Mouse (Mus musculus) thymus, adult 2 months (tissue): ENCODE data around the gene Cacna1c. TPM values are rescaled to one million over a fixed set of nuclear protein-coding genes. Genes with fewer than 3 reads are reported as not detected.

Source experiments
- DNase-seq: peaks from one replicate; pipeline ENCODE4 v3.0.0; 2021
- H3K27ac ChIP-seq: fragments of 200-500 bp; 2 replicates; pipeline ENCODE4 v1.5.1; 2012; ENCODE audit warnings: low read length, control low read depth; ENCODE audit not compliant: control insufficient read depth, insufficient read depth
- H3K27me3 ChIP-seq: fragments of 200-500 bp; 2 replicates; pipeline ENCODE4 v1.6.1; 2012; ENCODE audit warnings: mild to moderate bottlenecking, low read length, moderate library complexity, mixed read lengths; ENCODE audit not compliant: control insufficient read depth, insufficient read depth
- H3K36me3 ChIP-seq: fragments of 200-500 bp; 2 replicates; pipeline ENCODE4 v1.6.1; 2012; ENCODE audit warnings: mild to moderate bottlenecking, low read length, moderate library complexity; ENCODE audit not compliant: control insufficient read depth, insufficient read depth
- H3K4me1 ChIP-seq: fragments of 200-500 bp; replicated peaks from 2 replicates; pipeline ENCODE4 v1.6.1; 2012; ENCODE audit warnings: low read length; ENCODE audit not compliant: control insufficient read depth, insufficient read depth
- H3K4me3 ChIP-seq: fragments of 200-500 bp; 2 replicates; pipeline ENCODE4 v1.5.1; 2012; ENCODE audit warnings: mild to moderate bottlenecking, low read length, control low read depth, moderate library complexity; ENCODE audit not compliant: control insufficient read depth, insufficient read depth
- CTCF ChIP-seq: fragments of 200-500 bp; IDR thresholded peaks from 2 replicates; pipeline ENCODE4 v1.5.1; 2012; ENCODE audit warnings: mild to moderate bottlenecking, control low read depth, low read length, moderate library complexity, borderline replicate concordance; ENCODE audit not compliant: control insufficient read depth, poor library complexity, insufficient read depth; ENCODE audit errors: extremely low read depth
- POLR2A ChIP-seq: fragments of 200-500 bp; IDR thresholded peaks from 2 replicates; pipeline ENCODE4 v1.6.1; 2012; ENCODE audit warnings: mild to moderate bottlenecking, low read length, control low read depth, moderate library complexity; ENCODE audit not compliant: control insufficient read depth, poor library complexity, insufficient read depth; ENCODE audit errors: extremely low read depth
- WGBS: fragments of 180-500 bp; shearing (Covaris S2); methylation state at CpG from one replicate; pipeline ENCODE4 v1.1.7; 2018; 5-methylcytosine and 5-hydroxymethylcytosine counted together
- polyA plus RNA-seq: library from polyadenylated mRNA; depleted of rRNA; stranded (reverse); fragments of >200 nt; gene quantifications from 2 replicates; pipeline ENCODE4 v1.2.3, GENCODE M21; 2012

Gene Cacna1c
- polyA plus RNA-seq, 1 experiment, result 4.8 TPM

DNA sequence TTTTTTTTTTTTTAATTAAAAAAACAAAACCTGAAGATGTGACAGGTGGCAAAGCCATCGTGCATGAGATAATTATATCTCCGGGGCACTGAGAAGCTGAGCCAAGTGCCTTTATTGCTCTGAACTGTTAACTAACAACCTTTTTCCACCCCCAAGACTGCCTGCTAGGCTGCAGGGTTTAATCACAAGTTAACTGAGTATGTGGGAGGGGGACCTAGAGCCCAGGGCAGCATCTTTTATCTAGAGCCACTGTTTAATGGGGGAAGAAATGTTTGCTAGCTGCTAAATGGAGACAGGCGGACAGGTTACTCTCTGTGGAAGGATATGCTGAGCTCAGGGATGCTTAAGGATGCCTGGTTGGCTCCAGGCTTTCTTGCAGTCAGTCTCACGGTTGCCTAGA is 489.2 kb downstream of the Cacna1c start:
- DNase-seq, result no peak
- Histone ChIP-seq H3K36me3 (no peaks in the 10 kb centered on the region), H3K4me3 (no peak overlapping the region), H3K27me3 (no peaks in the 10 kb centered on the region), H3K27ac (no peak overlapping the region), H3K4me1 (no peaks in the 10 kb centered on the region)
- 88% methylated on average over 4 of the region's 4 CpGs for WGBS
- TF ChIP-seq CTCF (no peak), POLR2A (no peak)

DNA sequence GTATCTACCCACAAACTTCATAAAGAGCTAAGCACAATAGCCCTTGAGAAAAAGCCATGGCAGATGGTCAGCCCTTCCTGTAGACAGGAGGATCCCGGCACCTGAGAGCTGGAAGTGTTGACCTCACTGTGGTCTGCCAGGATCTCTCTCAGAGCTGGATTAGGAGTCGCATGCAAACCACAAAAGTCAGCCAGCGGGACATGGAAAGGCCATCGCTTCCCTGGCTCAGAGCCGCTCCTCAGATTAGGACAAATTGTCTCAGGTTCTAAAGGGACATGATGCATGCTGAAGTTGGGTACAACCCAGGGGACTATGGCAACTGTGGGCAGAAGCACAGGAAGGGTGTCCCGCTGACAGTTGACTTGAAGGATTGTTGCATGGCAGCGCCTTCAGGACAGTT is 490.4 kb downstream of the Cacna1c start:
- Histone ChIP-seq H3K27me3 (no peaks in the 10 kb centered on the region), H3K4me1 (no peaks in the 10 kb centered on the region), H3K36me3 (no peaks in the 10 kb centered on the region), H3K27ac (no peak overlapping the region), H3K4me3 (no peak overlapping the region)
- TF ChIP-seq CTCF, result no peak
- no peak for DNase-seq
- 91% methylated on average over 7 of the region's 7 CpGs for WGBS

DNA sequence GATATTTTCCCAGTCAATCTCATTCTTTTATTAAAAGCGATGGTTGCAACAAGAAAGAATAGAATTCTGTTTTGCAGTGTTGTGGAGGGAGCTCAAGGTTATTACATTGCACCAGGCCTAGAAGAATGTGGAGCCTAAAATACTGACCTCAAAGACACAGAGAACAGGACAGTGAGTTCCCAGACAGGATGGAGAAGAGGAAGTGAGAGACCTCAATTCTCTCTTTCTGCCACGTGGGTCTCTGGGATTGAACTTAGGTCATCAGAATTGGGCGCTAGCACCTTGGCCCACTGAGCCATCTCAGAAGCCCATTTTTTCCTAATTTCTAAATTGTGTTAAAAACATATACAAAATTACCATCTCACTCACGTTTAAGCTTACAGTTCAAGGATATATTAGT is 501.6 kb downstream of the Cacna1c start:
- Histone ChIP-seq H3K36me3 (no peaks in the 10 kb centered on the region), H3K4me1 (no peaks in the 10 kb centered on the region), H3K27ac (no peak overlapping the region), H3K4me3 (no peak overlapping the region), H3K27me3 (no peaks in the 10 kb centered on the region)
- TF ChIP-seq POLR2A, result no peak
- TF ChIP-seq CTCF, result no peak
- 66% methylated on average over 4 of the region's 4 CpGs for WGBS
- DNase-seq, result no peak

DNA sequence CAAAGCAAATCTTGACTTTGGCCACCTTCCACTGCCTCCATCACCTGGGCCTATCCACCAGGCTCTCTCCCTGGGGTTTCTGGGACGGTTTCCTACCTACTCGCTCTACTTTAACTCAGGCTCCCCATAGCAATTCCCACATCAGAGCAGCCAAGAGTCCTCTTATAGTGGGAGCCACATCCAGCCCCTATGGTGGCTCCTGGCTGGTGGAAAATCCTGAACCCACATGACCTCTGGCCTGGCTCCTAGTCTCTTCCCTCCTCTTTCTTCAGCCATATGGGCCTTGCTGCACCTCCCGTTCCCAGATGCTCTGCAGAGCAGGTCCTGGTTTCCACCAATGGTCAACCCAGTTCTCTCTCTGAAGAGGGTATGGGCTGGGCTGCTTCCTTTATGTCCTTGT is 506.8 kb downstream of the Cacna1c start:
- 91% methylated on average over 3 of the region's 3 CpGs for WGBS
- DNase-seq, result no peak
- Histone ChIP-seq H3K27me3 (no peaks in the 10 kb centered on the region), H3K4me1 (no peaks in the 10 kb centered on the region), H3K4me3 (no peak overlapping the region), H3K36me3 (no peaks in the 10 kb centered on the region), H3K27ac (no peak overlapping the region)
- TF ChIP-seq POLR2A (no peak), CTCF (no peak)

DNA sequence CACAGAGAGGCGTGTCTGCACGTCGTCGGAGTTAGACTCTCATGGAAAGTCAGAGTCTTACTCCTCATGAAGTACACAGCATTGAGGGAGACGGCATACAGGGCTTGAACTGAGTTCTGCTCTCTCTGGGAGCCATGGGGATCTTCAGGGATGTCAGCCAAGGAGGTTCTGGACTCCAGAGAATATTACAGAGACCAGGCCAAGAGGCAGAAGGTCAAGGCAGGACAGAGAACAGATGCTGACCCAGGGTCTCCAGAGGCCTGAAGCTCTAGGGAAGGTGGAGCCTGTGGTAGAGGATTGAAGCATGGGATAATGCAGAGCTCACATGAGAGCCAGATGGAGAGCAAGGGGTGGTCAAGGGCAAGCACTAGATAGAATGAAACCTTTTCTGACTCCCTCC is 507.4 kb downstream of the Cacna1c start:
- TF ChIP-seq POLR2A, result no peak
- no peak for TF ChIP-seq CTCF
- no peak for DNase-seq
- WGBS, result 88% methylated on average over 5 of the region's 5 CpGs

DNA sequence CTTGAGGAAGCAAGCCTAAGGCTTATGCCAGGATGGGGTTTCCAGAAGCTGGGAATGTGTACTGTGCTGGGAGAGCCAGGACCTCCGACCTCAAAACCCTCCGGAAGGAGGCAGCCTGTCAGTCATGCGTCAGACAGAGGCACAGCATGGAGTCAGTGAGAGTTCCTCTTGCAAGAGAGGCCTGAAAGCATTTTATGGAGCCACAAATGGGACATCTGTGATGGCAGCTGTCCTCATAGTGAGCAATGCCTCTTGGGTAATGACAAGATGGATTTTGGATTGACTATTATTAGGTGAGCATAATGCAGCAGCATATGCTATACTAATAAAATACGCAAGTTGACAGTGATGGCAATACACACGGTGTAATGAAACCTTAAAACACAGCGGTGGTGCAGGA is 515.4 kb downstream of the Cacna1c start:
- no peaks in the 10 kb centered on the region for H3K27me3 ChIP-seq
- no peaks in the 10 kb centered on the region for H3K4me1 ChIP-seq
- WGBS, result 90% methylated on average over 6 of the region's 6 CpGs
- no peak overlapping the region for H3K27ac ChIP-seq
- no peak for TF ChIP-seq CTCF
- H3K36me3 ChIP-seq, result no peaks in the 10 kb centered on the region
- no peak overlapping the region for H3K4me3 ChIP-seq
- DNase-seq, result no peak

More for the DNA sequence above, 507.4 kb downstream of the Cacna1c start:
- H3K4me1 ChIP-seq, result no peaks in the 10 kb centered on the region
- no peaks in the 10 kb centered on the region for H3K27me3 ChIP-seq
- H3K27ac ChIP-seq, result no peak overlapping the region
- no peaks in the 10 kb centered on the region for H3K36me3 ChIP-seq
- H3K4me3 ChIP-seq, result no peak overlapping the region

DNA sequence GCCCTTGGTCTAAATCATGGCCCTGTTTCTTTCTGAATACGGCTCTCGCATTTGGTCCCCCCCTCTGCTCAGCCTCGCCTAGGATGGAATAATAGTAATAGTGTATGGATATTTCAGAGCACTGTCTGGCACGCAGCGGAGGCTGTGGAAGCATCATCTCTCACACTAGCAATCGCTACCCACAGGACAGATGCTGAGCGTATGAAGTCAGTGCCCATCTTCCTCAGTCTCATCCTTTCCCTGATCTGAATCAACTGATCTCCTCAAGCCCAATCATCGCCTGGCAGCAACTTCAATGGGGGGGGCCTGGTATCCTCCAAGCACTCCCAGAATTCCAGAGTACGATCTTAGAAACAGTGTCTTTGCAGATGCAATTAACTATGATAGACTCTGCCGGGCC is 518.2 kb downstream of the Cacna1c start:
- H3K4me1 ChIP-seq, result no peaks in the 10 kb centered on the region
- 98% methylated on average over 10 of the region's 10 CpGs for WGBS
- TF ChIP-seq POLR2A (no peak), CTCF (no peak)
- H3K36me3 ChIP-seq, result no peaks in the 10 kb centered on the region
- H3K27ac ChIP-seq, result no peak overlapping the region
- H3K4me3 ChIP-seq, result no peak overlapping the region
- no peaks in the 10 kb centered on the region for H3K27me3 ChIP-seq
- DNase-seq, result no peak
